Mouse (Mus musculus) B cell, adult 2 months (primary cell): ENCODE data around the gene Kcnk10.
"Not testable (repeated sequence)": the region's sequence is repeated elsewhere in the genome, so short reads cannot be mapped to it uniquely, and the experiment has no call there.

Experiments used
- DNase-seq, 2 experiments: peaks; one replicate each; pipeline ENCODE4 v3.0.0; 2022

Gene Kcnk10

DNA sequence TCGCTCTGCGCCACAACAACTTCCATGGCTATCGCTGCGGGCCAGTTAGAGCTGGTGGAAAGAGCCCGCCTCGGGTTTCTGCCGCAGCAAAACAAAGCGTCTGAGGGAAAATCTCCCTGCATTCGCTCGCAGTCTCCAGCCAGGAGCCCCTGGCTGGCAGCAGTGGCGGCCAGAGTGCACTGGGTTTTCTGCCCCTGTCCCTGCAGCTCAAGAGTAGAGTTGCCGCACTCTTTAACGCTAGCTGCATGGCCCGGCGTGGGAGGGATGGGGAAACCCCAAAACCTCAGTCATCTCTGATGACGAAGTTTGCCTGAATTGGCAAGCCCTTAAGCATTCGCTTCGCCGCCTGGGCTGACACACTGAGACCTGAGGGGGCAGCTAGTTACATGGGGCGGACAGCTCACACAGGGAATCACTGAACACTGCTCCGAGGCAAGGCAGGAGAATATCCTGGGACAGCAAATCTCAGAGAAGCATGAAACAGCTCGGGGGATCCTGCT lies at the start of gene Kcnk10:
Gene Kcnk10, minus strand, starts transcription at position 450 of the 500 bp plus-strand sequence.
- peak; percentile 90 to 93 for DNase-seq

DNA sequence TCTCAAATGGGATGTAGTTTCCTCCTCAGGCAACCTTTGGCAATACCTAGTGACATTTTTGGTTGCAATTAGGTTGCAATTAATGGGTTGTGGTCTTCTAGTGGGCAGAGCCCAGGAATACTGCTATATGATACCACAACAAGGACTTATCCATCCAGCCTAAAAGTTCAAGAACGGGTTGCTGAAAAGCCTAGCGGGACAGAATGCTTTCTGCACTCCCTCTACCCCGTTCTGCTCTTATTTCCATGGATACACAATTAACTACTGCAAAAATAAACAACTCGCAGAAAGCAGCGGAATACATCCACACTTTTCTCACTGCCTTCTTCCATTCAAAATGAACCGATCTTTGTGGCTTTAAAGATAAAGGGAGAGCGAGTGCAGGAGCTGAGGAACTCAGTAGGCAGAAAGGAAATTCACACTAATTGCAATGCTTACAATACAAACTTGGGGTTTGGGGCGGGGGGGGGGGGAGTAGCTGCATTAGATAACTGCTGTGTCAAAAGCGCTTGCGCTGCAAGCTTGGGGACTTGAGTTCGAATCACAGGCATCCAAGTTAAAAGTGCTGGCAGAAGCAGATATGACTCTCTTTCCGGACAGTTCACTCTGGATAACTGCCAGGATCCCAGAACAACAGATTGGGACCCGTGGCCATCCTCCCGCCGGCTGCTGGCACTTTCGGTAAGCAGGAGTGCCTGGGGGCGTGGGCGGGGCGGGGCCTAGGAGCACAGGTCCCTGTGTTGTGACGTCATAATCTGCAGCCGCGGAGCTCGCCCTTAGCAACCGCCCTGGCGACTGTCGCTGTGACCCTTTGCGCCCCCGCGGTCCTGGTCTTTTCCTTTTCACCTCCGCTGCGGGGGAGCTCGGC lies 49.5 kb upstream of the Kcnk10 start, which contains the start of gene Spata7:
Gene Spata7, plus strand, starts transcription at position 766 of the 868 bp plus-strand sequence.
- DNase-seq, result peak; percentile 85 to 87

DNA sequence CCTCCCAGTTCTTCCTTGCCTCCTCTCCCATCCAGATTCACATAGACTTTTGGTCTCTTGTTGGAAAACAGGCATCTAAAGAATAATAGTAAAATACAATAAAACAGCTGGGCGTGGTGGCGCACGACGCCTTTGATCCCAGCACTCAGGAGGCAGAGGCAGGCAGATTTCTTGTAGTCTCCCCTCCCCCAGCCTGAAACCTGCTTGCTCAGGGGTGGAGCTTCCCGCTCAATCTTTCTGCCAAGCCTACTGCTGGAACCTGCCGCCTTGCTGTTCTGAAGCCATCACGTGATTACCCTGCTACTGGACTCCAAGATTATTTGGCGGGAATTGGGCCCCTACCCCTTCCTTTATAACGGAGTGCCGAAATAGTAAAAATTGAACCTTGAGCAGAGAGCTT lies 45.2 kb upstream of the Kcnk10 start:
- DNase-seq, result not testable (repeated sequence)

DNA sequence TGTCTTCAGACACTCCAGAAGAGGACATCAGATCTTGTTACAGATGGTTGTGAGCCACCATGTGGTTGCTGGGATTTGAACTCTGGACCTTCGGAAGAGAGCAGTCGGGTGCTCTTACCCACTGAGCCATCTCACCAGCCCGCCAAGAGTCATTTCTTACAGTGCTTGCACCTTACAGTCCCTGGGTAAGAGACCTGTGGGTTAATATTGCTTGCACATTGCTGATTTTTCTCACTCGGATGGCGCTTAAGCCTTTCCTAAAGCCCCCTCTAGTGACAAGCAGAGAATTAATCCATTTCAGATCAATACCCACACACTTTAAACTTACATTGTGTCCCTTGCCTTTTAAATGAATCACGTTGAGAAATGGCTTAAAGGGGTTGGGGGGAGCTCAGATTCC lies 42.8 kb upstream of the Kcnk10 start:
- DNase-seq, result not testable (repeated sequence)

DNA sequence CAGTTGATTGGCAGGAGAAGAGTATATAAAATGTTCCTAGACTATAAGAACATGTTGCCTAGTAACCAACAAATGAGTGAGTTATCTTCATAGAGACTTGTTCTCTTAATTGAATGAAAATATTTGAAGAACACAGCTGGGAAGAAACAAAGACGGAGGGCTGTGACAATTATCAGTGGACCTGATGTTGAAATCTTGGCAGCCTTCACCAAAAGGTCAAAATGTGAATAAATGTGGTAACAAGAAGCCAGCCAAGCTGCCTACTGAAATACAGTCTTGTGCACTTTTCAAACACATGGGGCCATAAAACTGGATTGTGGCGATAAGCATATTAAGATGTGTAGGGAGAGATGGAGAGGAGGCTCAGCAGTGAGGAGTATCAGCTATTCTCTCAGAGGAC lies 41.4 kb upstream of the Kcnk10 start:
- no peak for DNase-seq

DNA sequence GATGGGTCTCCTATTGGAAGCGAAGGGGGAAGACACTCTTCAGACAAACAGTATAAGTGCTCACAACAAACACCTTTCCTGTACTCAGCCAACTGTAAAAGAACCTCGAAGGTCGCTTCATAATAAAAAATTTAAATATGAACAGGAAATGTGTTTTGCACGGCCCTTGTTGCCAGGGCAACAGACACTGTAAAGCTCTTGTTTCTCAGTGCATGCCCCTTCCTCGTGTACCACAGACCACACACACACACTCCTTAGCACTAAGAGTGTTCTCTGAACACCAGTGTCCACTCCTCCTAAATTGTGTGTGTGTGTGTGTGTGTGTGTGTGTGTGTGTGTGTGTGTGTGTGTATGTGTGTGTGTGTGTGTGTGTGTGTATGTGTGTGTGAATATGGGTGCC lies 37.6 kb upstream of the Kcnk10 start:
- peak; percentile 36 to 53 for DNase-seq

DNA sequence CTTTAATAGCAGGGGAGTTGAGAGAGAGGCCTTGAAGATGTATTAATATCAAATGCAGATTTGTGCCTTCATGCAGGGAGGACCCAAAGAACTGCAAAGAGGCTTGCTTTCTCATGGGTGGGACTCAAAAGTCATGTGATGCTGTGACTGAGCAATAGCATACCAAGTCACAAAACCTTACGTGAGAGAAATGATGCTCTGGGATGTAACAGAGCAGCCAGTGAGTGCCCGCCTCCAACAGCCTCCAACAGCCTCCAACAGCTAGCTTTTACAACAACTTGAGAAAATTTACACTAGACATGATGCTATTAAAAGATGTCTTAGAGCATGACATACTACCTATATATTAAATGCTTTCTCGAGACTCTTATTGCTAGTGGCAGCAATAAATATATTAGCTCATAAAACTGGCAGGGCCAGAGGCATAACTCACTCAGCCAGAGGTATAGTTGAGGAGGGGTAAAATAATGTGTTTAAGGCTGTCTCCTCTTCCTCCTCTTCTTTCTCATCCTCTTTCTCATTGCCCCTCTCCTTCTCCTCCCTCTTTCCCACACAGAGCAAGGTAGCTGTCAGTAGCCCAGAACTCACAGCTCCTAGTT lies 36.9 kb upstream of the Kcnk10 start:
- DNase-seq, result no peak

DNA sequence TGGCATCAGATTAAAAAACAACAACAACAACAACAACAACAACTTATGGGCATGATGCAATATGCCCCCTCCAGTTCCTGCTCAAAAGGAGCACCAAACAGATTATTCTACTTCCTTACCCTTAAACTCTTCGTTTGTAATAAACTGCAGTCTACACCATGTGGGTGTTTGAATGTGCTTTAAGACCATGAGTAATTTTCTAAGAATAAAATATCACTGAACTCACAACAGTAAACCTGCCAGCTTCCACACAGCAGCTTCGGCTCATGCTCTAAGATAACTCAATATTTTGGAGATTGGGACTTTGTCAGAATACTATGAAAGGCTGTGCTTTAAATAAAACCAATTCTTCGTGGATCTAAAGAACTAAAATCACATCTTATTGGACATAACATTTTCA lies 32.2 kb upstream of the Kcnk10 start:
- DNase-seq, result no peak

DNA sequence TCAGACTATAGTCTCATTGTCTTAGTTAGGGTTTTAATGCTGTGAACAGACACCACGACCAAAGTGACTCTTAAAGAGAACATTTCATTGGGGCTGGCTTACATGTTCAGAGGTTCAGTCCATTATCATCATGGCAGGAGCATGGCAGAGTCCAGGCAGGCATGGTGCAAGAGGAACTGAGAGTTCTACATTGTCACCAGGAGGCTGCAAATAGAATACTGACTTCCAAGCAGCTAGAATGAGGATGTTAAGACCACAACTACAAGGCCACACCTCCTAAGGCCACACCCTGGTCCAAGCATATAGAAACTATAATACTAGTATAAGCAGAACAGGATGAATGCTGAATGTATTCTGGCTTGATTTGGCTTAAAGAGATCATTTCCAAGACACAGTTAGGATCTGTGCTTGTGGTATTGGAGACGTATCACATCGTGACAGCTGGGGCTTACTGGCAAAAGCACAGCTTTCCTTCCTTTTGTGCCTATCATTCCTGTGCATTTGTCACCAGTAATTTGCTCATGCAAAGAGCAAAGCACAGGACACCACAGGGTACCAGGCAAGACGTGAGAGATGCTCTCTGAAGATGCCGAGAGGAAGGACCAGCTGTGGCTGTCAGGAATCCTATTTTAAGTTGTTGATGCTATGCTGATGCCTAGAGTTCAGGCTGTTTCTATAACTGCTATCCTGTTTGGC lies 28.6 kb upstream of the Kcnk10 start:
- DNase-seq, result peak; percentile 47 to 65

DNA sequence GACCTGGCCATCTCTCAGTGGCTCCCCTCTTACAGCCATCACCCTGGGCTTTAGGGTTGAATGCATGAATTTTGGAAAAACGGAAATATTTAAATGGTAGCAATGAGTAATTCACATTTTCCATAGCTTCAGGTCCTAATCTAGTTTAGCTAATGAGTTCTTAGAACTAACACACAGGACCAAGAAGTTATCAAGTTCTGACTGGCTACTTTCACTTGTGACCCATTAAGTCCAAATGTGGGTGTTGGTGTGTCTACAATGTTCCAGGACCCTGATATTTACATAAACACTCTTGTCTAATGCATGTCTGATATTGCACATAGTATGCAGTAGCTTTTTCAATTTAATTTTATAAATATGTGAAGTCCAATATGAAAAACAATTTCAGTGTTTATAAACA lies 27.2 kb upstream of the Kcnk10 start:
- DNase-seq, result no peak

DNA sequence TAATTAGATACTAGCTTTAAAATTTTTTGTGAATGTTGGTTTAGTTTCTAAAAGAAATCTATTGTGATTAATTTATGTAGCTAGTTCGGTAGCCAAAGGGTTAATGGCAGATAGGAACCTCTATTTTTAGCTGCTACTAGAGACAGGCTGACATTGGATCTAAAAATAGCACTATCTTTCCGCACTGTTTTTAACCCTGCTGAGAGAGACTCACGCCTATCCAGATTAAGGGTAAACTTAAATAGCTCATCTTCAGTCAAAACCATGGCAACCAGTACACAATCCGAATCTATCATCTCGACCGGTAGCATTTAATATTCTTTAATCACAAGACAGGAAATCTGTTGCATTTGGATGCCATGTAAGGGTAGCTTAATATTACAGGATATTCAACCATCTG lies 24.0 kb upstream of the Kcnk10 start:
- peak in 1 of 2 experiments; percentile 18 for DNase-seq

DNA sequence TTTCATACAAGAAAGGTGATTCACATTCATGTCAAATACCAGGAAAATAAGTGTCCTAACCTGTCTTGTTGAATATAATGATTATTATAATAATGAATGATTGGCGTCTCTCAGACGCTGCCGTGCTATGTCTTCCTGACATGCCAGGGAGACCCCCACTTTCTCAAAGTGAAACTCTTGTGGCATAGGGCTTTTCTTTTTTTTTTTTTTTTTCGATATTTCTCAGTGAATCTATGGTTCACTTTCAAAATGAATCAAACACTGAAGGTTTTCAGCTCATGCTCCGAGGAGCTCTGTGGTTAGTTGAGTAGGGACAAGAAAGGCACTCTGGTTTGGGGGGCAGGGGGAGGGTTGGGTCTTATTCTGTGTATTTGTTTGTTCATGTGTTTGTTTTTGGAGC lies 22.8 kb upstream of the Kcnk10 start:
- DNase-seq, result no peak

DNA sequence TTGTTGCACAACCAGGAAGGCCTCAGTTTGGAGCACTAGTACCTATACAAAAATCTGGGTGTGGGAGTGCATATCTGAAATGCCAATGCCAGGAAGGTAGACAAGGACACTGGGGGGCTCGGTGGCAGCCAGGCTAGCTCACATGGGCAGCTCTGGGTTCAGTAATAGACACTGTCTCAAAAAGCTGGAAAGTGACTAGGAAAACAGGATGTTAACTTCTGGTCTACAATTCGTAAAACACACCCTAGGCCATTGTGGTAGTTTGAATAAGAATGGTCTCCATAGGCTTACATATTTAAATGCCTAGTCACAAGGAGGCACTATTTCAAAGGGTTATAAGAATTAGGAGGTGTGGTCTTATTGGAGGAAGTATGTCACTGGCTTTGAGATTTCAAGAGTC lies 12.9 kb upstream of the Kcnk10 start:
- DNase-seq, result no peak

DNA sequence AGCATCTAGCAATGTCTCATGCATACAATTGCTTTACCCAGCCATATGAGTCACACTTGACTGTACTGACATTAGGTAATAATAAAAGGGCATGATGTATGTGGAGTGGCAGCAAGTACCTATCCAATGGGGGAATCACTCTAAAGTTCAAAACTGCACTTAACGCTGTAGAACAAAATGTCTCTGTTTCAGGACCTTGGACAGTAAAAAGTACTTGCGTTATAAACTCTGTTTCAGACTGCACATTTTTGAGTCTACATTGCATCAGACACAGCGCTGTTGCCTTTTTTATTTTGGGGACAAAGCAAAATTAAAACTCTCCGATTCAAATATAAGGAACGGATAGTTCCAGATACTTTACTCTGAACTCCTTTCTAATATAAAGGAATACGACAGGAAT lies 10.5 kb upstream of the Kcnk10 start:
- no peak for DNase-seq

DNA sequence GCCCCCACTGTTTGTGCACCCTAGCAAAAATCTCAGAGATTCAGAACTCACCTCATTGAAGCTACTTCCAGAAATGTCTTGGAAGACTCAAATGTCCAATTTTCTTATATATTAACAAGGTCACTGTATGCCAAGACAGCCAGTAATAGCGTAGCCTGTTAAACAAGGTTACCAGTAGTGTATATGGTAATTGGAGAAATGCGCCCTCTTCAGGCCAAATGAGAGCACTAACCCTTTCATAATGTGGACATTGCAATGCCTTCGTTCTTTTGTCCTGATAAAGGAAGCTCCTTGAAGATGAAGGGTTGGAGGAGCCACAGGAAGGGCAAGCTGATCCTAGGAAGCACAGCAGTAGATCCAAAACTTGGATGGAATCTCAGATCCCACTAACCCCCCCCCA lies 7.2 kb upstream of the Kcnk10 start:
- peak; percentile 65 for DNase-seq

DNA sequence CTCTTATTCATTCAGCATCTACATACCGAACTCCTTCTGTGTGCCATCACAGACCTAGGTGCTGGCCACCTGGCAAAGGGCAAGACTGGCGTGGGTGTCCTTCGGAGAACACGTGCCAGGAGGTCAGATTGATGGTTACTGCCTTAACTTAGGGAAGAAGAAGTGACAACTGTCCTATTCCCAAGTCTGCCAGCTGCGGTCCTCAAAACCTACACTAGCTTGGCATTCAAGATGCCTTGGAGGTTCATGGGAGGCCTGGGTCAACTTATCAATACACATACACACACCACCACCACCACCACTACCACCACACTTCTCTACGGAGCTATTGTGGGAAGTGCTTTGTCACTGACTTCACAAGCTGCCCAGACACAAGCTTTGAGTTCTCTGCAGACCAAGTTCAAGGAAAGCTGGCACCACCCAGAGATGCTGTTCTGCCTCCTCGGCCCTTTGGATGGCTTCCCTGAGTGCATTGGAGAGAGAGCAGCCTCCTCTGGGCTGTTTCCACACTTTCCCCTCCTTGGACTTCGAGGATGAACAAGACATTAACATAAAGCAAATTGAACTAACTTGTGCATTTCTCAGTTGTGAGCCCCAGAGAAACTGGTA lies 2.1 kb downstream of the Kcnk10 start:
- no peak for DNase-seq

DNA sequence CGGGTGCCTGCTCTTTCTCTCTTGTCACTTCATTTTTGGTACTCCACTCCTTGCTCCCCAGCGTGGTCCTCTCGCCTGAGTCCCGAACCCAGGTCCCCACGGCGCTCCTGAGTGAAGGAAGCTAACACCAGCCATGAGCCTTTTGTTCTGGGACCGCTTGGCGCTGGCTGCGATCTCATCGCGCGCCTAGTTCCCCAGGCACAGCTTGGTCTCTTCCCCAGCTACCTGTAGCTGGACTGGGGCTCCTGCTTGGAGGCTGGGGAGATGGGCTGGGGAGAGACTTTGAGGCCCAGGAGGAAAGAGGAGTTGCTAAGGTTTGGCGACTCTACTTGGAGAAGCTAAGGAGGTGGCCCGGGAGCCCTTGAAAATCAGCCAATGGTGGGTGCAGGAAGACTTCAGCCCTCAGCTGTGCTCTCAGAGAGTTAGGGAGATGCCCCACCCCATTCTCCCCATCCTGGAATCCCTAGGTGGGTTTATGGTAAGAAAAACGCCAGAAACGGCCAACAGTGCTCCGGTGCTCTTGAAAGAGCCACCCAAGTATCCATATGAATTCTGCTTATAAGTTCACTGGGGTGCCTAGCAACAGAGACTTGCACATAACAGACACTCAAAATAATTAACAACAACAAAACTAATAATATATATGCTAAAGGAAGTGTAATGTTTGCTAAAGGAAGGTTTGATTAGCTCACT lies 2.8 kb downstream of the Kcnk10 start:
- no peak for DNase-seq

DNA sequence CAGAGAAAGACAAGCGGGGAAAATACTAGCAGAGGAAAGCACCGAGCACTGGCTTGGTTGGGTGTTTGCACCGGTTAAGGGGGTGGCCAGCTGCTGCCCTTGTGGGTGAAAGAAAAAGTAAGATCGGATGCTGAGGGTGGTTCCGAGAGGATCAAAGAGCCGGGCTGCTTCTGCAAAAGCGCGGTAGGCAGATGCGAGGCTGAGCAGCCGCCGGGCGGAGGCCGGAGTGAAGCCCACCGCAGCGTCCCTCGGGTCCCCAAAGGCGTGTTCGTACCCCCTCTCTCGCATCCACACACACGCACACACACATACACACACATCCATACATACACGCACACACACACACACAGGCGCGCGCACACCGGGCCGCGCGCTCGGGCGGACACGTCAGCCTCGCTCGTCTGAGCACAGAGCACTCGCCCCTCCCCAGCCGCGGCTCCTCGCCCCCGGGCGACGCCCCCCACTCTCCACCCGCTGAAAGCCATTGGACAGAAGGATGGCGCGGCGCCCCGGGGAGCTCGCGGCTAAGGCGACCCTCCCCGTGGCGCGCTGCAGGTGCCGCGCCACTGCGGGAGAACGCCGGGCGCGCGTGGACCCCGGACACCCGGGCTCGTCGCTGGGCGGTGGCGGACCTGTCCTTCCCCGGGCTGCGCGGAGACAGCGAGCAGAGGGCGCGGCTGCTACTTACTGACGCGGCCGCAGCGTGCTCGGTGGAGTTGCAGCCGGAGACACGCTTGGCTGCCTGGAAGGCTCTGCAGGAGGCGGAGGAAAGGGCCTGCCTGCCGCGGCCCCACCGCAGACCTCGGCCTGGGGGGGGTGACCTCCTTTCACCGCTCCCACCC lies 3.5 kb downstream of the Kcnk10 start:
- peak; percentile 86 to 87 for DNase-seq

DNA sequence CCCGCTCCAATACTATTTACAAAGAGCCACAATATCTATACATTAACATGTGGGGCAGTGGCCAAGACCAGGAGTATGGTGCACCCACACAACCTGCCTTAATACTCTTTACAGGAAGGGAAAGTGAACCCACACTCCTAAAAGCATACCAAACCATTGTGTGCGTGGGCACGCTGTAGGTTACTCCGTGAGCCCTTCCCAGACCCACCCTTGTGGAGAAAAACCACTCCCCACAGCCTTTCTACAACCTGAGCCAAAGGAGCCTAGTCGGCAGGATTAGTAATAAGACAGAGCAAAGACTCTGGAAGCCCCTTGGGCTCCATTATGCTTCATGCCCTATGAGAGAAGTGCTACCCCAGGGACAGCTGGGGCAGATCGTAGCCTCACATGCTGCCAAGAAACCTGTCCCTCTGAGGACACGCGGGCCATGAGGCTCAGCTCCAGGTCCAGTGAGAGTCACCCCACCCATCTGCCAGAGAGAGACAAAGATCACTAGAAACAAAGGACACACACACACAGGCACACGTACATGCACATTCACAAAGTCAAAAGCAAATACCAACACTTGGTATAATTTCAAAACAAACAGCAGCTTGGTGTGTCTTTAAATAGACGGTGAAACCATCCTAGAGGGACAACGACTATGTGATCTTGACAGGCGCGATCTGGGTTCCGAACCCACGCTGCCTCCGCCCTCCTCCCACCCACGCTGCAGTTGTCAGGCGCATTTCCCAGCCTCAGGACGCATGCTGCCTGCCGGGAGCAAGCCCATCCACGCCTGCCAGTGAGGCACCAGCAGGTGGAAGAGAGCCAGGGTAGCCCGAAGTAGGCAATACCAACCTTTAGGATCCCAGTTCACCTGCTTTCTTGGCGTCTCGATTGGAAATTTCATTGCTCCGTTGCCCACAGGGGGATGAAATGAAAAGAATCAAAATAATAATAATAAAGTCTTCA lies 4.5 kb downstream of the Kcnk10 start:
- DNase-seq, result peak; percentile 39 to 46
